Mouse (Mus musculus) lung, postnatal 0 days (tissue): ENCODE data around the gene Nkpd1. TPM values are rescaled to one million over a fixed set of nuclear protein-coding genes. Genes with fewer than 3 reads are reported as not detected.

Experiments used
- ATAC-seq: fragments of 200-750 bp; cut with Nextera tagmentation; 2 replicates; pipeline ENCODE4 v1.8.0; 2017; ENCODE audit warnings: moderate library complexity
- DNase-seq: peaks from one replicate; pipeline ENCODE4 v3.0.0-alpha.2; 2016; ENCODE audit warnings: low spot score
- H3K27ac ChIP-seq: fragments of 300-500 bp; sonication (generic); 2 replicates; pipeline ENCODE4 v1.5.1; 2014; ENCODE audit warnings: antibody characterized with exemption, mild to moderate bottlenecking, low read length, mixed read lengths
- H3K27me3 ChIP-seq: fragments of 300-500 bp; sonication (generic); replicated peaks from 2 replicates; pipeline ENCODE4 v1.6.1; 2014; ENCODE audit warnings: low read length, mixed read lengths; ENCODE audit not compliant: insufficient read depth
- H3K36me3 ChIP-seq: fragments of 300-500 bp; sonication (generic); 2 replicates; pipeline ENCODE4 v1.6.1; 2014; ENCODE audit warnings: low read length, mixed read lengths; ENCODE audit not compliant: insufficient read depth
- H3K4me1 ChIP-seq: fragments of 300-500 bp; sonication (generic); 2 replicates; pipeline ENCODE4 v1.6.1; 2014; ENCODE audit warnings: antibody characterized with exemption, low read depth, low read length, mixed read lengths; ENCODE audit not compliant: insufficient read depth
- H3K4me2 ChIP-seq: fragments of 300-500 bp; sonication (generic); replicated peaks from 2 replicates; pipeline ENCODE4 v1.6.1; 2014; ENCODE audit warnings: low read depth, mild to moderate bottlenecking, low read length, moderate library complexity, mixed read lengths
- H3K4me3 ChIP-seq: fragments of 300-500 bp; sonication (generic); 2 replicates; pipeline ENCODE4 v1.5.1; 2014; ENCODE audit warnings: low read depth, low read length
- H3K9ac ChIP-seq: fragments of 300-500 bp; sonication (generic); replicated peaks from 2 replicates; pipeline ENCODE4 v1.6.1; 2014; ENCODE audit warnings: low read depth, mild to moderate bottlenecking
- H3K9me3 ChIP-seq: fragments of 300-500 bp; sonication (generic); 2 replicates; pipeline ENCODE4 v1.6.1; 2016; ENCODE audit warnings: low read length, mixed read lengths
- CTCF ChIP-seq: IDR thresholded peaks from 2 replicates; pipeline ENCODE4 v1.5.1; 2016; ENCODE audit warnings: antibody characterized with exemption, mild to moderate bottlenecking
- EP300 ChIP-seq: IDR thresholded peaks from 2 replicates; pipeline ENCODE4 v1.6.1; 2016; ENCODE audit warnings: antibody characterized with exemption, mild to moderate bottlenecking, control low read depth
- WGBS: fragments of 180-500 bp; shearing (Covaris S2); extraction: QIAGEN DNeasy Blood & Tissue Kit; methylation state at CpG from one replicate; pipeline ENCODE4 v1.1.7; 2014; 5-methylcytosine and 5-hydroxymethylcytosine counted together
- polyA plus RNA-seq: library from polyadenylated mRNA; unstranded; fragments of >200 nt; fragmentation: Nextera tagmentation; extraction: Ambion mirVana; gene quantifications from 2 replicates; pipeline ENCODE4 v1.2.1, GENCODE M21; 2015

Gene Nkpd1
- polyA plus RNA-seq, 1 experiment from 2014 or later, result 0.05 TPM

GRCm38 (mm10) chr7:19558965-19559364, 41.3 kb downstream of the Nkpd1 start:
- DNase-seq, result no peak
- 33% methylated on average over 2 of the region's 2 CpGs for WGBS
- peak overlapping the region; percentile 4; the same call in 1 of the 2 replicates for H3K27ac ChIP-seq
- TF ChIP-seq CTCF (peak; percentile 65), EP300 (no peak)
- H3K4me2 ChIP-seq, result no peak overlapping the region
- H3K36me3 ChIP-seq, result no peaks in the 10 kb centered on the region
- ATAC-seq, result no peak
- H3K27me3 ChIP-seq, result no peaks in the 10 kb centered on the region
- H3K9me3 ChIP-seq, result no peaks in the 10 kb centered on the region
- H3K9ac ChIP-seq, result no peak overlapping the region
- H3K4me1 ChIP-seq, result peaks cover 11% of the 10 kb centered on the region
- no peak overlapping the region for H3K4me3 ChIP-seq

GRCm38 (mm10) chr7:19560491-19561260, 43.0 kb downstream of the Nkpd1 start:
- Histone ChIP-seq H3K27me3 (no peaks in the 10 kb centered on the region), H3K4me3 (peak overlapping the region; percentile 93), H3K9me3 (no peaks in the 10 kb centered on the region), H3K4me2 (peak overlapping the region; percentile 94), H3K9ac (peak overlapping the region; percentile 94), H3K27ac (peak overlapping the region; percentile 83), H3K4me1 (peaks cover 11% of the 10 kb centered on the region), H3K36me3 (peaks cover 8% of the 10 kb centered on the region)
- WGBS, result 9% methylated on average over 11 of the region's 11 CpGs
- TF ChIP-seq CTCF (no peak), EP300 (no peak)
- ATAC-seq, result no peak
- peak; percentile 52 for DNase-seq

GRCm38 (mm10) chr7:19561431-19561764, 43.8 kb downstream of the Nkpd1 start:
- ATAC-seq (no peak), DNase-seq (no peak)
- 0% methylated on average over 11 of the region's 11 CpGs for WGBS
- Histone ChIP-seq H3K9me3 (no peaks in the 10 kb centered on the region), H3K27ac (peak overlapping the region; percentile 83), H3K4me3 (peak overlapping the region; percentile 93), H3K4me1 (peaks cover 11% of the 10 kb centered on the region), H3K4me2 (peak overlapping the region; percentile 94), H3K36me3 (peaks cover 8% of the 10 kb centered on the region), H3K9ac (peak overlapping the region; percentile 94), H3K27me3 (no peaks in the 10 kb centered on the region)
- TF ChIP-seq CTCF (no peak), EP300 (no peak)

- H3K9ac ChIP-seq, result peak overlapping the region; percentile 94
- 0 out of 2 replicates have a peak, but pooled peaks have one; percentile 11 for TF ChIP-seq EP300
- no peak for TF ChIP-seq CTCF
- peak; percentile 97 for DNase-seq
- WGBS, result 2% methylated on average over 101 of the region's 102 CpGs
- peak overlapping the region; percentile 94 for H3K4me2 ChIP-seq
- peak overlapping the region; percentile 83 for H3K27ac ChIP-seq
- peak overlapping the region; percentile 93 for H3K4me3 ChIP-seq
- peaks cover 8% of the 10 kb centered on the region for H3K36me3 ChIP-seq
- peaks cover 11% of the 10 kb centered on the region for H3K4me1 ChIP-seq
- peak; percentile 87 for ATAC-seq
- no peaks in the 10 kb centered on the region for H3K9me3 ChIP-seq
- no peaks in the 10 kb centered on the region for H3K27me3 ChIP-seq
Observed at GRCm38 (mm10) chr7:19561765-19562642, 44.4 kb downstream of the Nkpd1 start.

- Histone ChIP-seq H3K27me3 (no peaks in the 10 kb centered on the region), H3K4me1 (peaks cover 11% of the 10 kb centered on the region), H3K4me2 (peak within 1 kb of the TSS; percentile 94), H3K4me3 (peak within 1 kb of the TSS; percentile 93), H3K9ac (peak within 1 kb of the TSS; percentile 94), H3K9me3 (no peaks in the 10 kb centered on the region), H3K27ac (peak within 1 kb of the TSS; percentile 83), H3K36me3 (peaks cover 8% of the 10 kb centered on the region)
- 0 out of 2 replicates have a peak, but pooled peaks have one; percentile 16 for ATAC-seq
- WGBS, result 3% methylated on average over 19 of the region's 19 CpGs
- peak; percentile 71 for DNase-seq
- TF ChIP-seq EP300 (no peak), CTCF (no peak)
Observed at GRCm38 (mm10) chr7:19562643-19563410, 45.2 kb downstream of the Nkpd1 start, which contains the start of gene Ppp1r37. Gene Ppp1r37, minus strand, starts transcription at chr7:19563076.
